Comparison of ENCODE assay signal across 34 mouse cellular contexts in the genomic region with DNA sequence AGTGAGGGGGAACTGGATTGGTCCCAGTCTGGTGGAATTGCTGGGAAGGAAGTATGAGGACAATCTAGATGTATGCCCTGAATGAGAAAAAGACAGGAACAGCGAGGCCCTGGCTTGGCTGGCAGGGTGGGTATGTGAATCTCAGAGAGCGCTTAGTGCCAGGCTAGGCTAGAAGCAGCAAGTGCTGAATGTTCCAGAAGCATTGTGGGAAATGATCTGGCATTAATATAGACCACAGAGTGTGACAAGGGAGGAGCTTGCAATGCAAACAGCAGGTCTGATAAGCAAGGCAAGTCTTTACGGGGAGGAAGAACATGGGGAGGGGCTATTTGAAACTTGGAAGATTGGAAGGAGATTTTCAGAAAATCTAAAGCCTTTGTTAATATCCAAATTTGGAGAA. TPM values are rescaled to one million over a fixed set of nuclear protein-coding genes. Genes with fewer than 3 reads are reported as not detected.
DNase-seq lines count a peak whose midpoint lies in the region; ATAC-seq and TF ChIP-seq lines count a peak whose summit lies in the region.
"Had no signal": no experiment of that assay in that cellular context is flagged by ENCODE, and none has a peak within 500 bp of the region (broad histone marks: within the 10 kb centered on the region; RNA-seq: fewer than 3 reads in every experiment).

No protein-coding gene starts in this region.

- no peak overlapping the region for H3K27ac ChIP-seq in heart, adult 2 months
- H3K27ac ChIP-seq: hindbrain, embryonic 13.5 days had no signal

- no peak for TF ChIP-seq CTCF in heart, adult 2 months (IDR thresholded peaks at IDR 0.05)
- no peak for TF ChIP-seq CTCF in lung, adult 2 months (IDR thresholded peaks at IDR 0.05; ENCODE audit: insufficient read depth, low read length)

- intact Hi-C loops in heart, adult 2 months (cut with DNase I): no loop called here

- H3K9me3 ChIP-seq in megakaryocyte, embryonic 14.5 days: no peaks in the 10 kb centered on the region
- H3K9me3 ChIP-seq: heart, embryonic 12.5 days; hindbrain, embryonic 13.5 days had no signal

- ATAC-seq in megakaryocyte, adult 5-6 weeks (ENCODE audit: poor library complexity, severe bottlenecking): no peak
- ATAC-seq in megakaryocyte-erythroid progenitor cell, adult 5-6 weeks (replicated peaks; ENCODE audit: low FRiP score, low TSS enrichment, poor library complexity, severe bottlenecking): peak; percentile 95
- ATAC-seq: forebrain, embryonic 14.5 days; midbrain, embryonic 16.5 days had no signal

- no peak overlapping the region for H3K9ac ChIP-seq in heart, adult 2 months (ENCODE audit: low read depth, low read length)
- H3K9ac ChIP-seq: heart, embryonic 12.5 days; hindbrain, embryonic 13.5 days had no signal

- 53% methylated on average over 3 of the region's 3 CpGs for WGBS in heart, adult 2 months
- WGBS in lung, adult 2 months: 68% methylated on average over 3 of the region's 3 CpGs

- H3K4me1 ChIP-seq in heart, adult 2 months (ENCODE audit: control insufficient read depth, insufficient read depth, low read length): peaks cover 1% of the 10 kb centered on the region; the same call in 1 of the 2 replicates
- H3K4me1 ChIP-seq in megakaryocyte, embryonic 14.5 days: peaks cover 52% of the 10 kb centered on the region
- H3K4me1 ChIP-seq in lung, adult 2 months (ENCODE audit: control insufficient read depth, insufficient read depth, low read length): no peaks in the 10 kb centered on the region; the same call in 1 of the 2 replicates
- H3K4me1 ChIP-seq: heart, embryonic 12.5 days; hindbrain, embryonic 13.5 days had no signal

- peaks cover 2% of the 10 kb centered on the region; the same call in 1 of the 2 replicates for H3K36me3 ChIP-seq in heart, adult 2 months (ENCODE audit: control insufficient read depth, insufficient read depth, low read length)
- peaks cover 72% of the 10 kb centered on the region for H3K36me3 ChIP-seq in megakaryocyte, embryonic 14.5 days (replicated peaks; ENCODE audit: low read length)

- TF ChIP-seq EP300 in heart, adult 2 months (IDR thresholded peaks at IDR 0.05; ENCODE audit: insufficient read depth, low read depth, low read length): no peak

- H3K4me3 ChIP-seq in heart, adult 2 months: no peak overlapping the region
- peak overlapping the region; percentile 28 for H3K4me3 ChIP-seq in megakaryocyte, embryonic 14.5 days (replicated peaks)
- no peak overlapping the region for H3K4me3 ChIP-seq in lung, adult 2 months (replicated peaks; ENCODE audit: extremely low read depth, low read depth, low read length)
- H3K4me3 ChIP-seq: heart, embryonic 12.5 days; hindbrain, embryonic 13.5 days had no signal

- no peak for TF ChIP-seq POLR2A in heart, adult 2 months (IDR thresholded peaks at IDR 0.05; ENCODE audit: insufficient read depth, low read depth, low read length)
- TF ChIP-seq POLR2A in lung, adult 2 months (IDR thresholded peaks at IDR 0.05; ENCODE audit: borderline replicate concordance, extremely low read depth, low read depth, low read length): no peak

- peak; percentile 22 for DNase-seq in heart, adult 8-10 months (ENCODE audit: low spot score)
- DNase-seq in heart, adult 2 months: no peak
- DNase-seq in lung, adult 2 months: no peak
- no peak for DNase-seq in kidney, postnatal 14 days
- DNase-seq: cerebellum, adult 8-10 months; cerebellum, postnatal 25 days; gastrocnemius, postnatal 14 days; heart, postnatal 14 days; kidney, adult 11 months; layer of hippocampus, postnatal 36 days; left cerebral cortex, postnatal 4 days; lung, postnatal 4 days; right cerebral cortex, postnatal 25 days; thymus, adult 2 months; thymus, postnatal 36 days had no signal

- H3K27me3 ChIP-seq in heart, adult 2 months (ENCODE audit: control insufficient read depth, insufficient read depth, low read length): no peaks in the 10 kb centered on the region
- H3K27me3 ChIP-seq in megakaryocyte, embryonic 14.5 days (replicated peaks): no peaks in the 10 kb centered on the region
- H3K27me3 ChIP-seq: heart, embryonic 12.5 days; hindbrain, embryonic 13.5 days had no signal

- H3K79me2 ChIP-seq in heart, adult 2 months (replicated peaks; ENCODE audit: control insufficient read depth, insufficient read depth, low read length): peaks cover 2% of the 10 kb centered on the region

RNA-seq across cellular contexts. Expression of gene Fam83c, which starts 47.4 kb away (rescaled TPM):
- total RNA-seq in heart, adult 8-10 months (2022): not detected
- total RNA-seq in heart, adult 2 months (2021): not detected
- not detected in 2 replicates for polyA plus RNA-seq in heart, adult 2 months (2012; rRNA removed)
- 0.03 and 0.55 TPM in 2 replicates for polyA plus RNA-seq in megakaryocyte, embryonic 14.5 days (2012; ENCODE audit: insufficient read depth, low replicate concordance)
- total RNA-seq in megakaryocyte, adult 5-6 weeks (2015): not detected in 2 replicates
- total RNA-seq in megakaryocyte, adult 5-6 weeks (2017): not detected in 2 replicates
- not detected in 2 replicates for total RNA-seq in megakaryocyte-erythroid progenitor cell, adult 5-6 weeks (2014; fragmentation: Nextera tagmentation)
- not detected in 2 replicates for total RNA-seq in megakaryocyte-erythroid progenitor cell, adult 5-6 weeks (2017)
- polyA plus RNA-seq in lung, adult 2 months (2012; rRNA removed): 0.03 and 2.1 TPM in 2 replicates
- total RNA-seq: adrenal gland, adult 18-20 months; adrenal gland, postnatal 4 days; gastrocnemius, postnatal 14 days; granulocyte monocyte progenitor cell, adult 5-6 weeks; heart, postnatal 14 days; layer of hippocampus, postnatal 36 days; left cerebral cortex, postnatal 4 days; neutrophil, adult 5-6 weeks had no signal

RNA-seq across cellular contexts. Expression of gene Uqcc1, which starts 48.0 kb away (rescaled TPM):
- 100 to 1,000 TPM; 275 to 349 (median 295) TPM for total RNA-seq in heart, adult 8-10 months (2022)
- total RNA-seq in heart, adult 2 months (2021): 100 to 1,000 TPM; 268 to 270 TPM
- 144 and 246 TPM in 2 replicates for polyA plus RNA-seq in heart, adult 2 months (2012; rRNA removed)
- 2.6 and 2.8 TPM in 2 replicates for polyA plus RNA-seq in megakaryocyte, embryonic 14.5 days (2012; ENCODE audit: insufficient read depth, low replicate concordance)
- total RNA-seq in megakaryocyte, adult 5-6 weeks (2015): 17.4 and 28.7 TPM in 2 replicates
- 38.4 and 49.2 TPM in 2 replicates for total RNA-seq in megakaryocyte, adult 5-6 weeks (2017)
- 33.6 and 42.4 TPM in 2 replicates for total RNA-seq in megakaryocyte-erythroid progenitor cell, adult 5-6 weeks (2014; fragmentation: Nextera tagmentation)
- total RNA-seq in megakaryocyte-erythroid progenitor cell, adult 5-6 weeks (2017): 63.6 and 72.4 TPM in 2 replicates
- polyA plus RNA-seq in lung, adult 2 months (2012; rRNA removed): 13.5 and 24.0 TPM in 2 replicates

RNA-seq across cellular contexts. Expression of gene Eif6, which starts 55.4 kb away (rescaled TPM):
- 10 to 100 TPM; 44.2 to 65.1 (median 54.3) TPM for total RNA-seq in heart, adult 8-10 months (2022)
- total RNA-seq in heart, adult 2 months (2021): 10 to 100 TPM; 51.2 to 52.3 TPM
- 40.1 and 51.4 TPM in 2 replicates for polyA plus RNA-seq in heart, adult 2 months (2012; rRNA removed)
- polyA plus RNA-seq in megakaryocyte, embryonic 14.5 days (2012; ENCODE audit: insufficient read depth, low replicate concordance): 266 and 882 TPM in 2 replicates
- total RNA-seq in megakaryocyte, adult 5-6 weeks (2015): 154 and 164 TPM in 2 replicates
- total RNA-seq in megakaryocyte, adult 5-6 weeks (2017): 31.6 and 60.8 TPM in 2 replicates
- 234 and 280 TPM in 2 replicates for total RNA-seq in megakaryocyte-erythroid progenitor cell, adult 5-6 weeks (2014; fragmentation: Nextera tagmentation)
- 50.6 and 110 TPM in 2 replicates for total RNA-seq in megakaryocyte-erythroid progenitor cell, adult 5-6 weeks (2017)
- 85.1 and 112 TPM in 2 replicates for polyA plus RNA-seq in lung, adult 2 months (2012; rRNA removed)

RNA-seq across cellular contexts. Expression of gene Gm15557, which starts 58.4 kb away (rescaled TPM):
- not detected for total RNA-seq in heart, adult 8-10 months (2022)
- not detected for total RNA-seq in heart, adult 2 months (2021)
- not detected in 2 replicates for polyA plus RNA-seq in heart, adult 2 months (2012; rRNA removed)
- polyA plus RNA-seq in megakaryocyte, embryonic 14.5 days (2012; ENCODE audit: insufficient read depth, low replicate concordance): not detected in 2 replicates
- total RNA-seq in megakaryocyte, adult 5-6 weeks (2015): not detected in 2 replicates
- not detected in 2 replicates for total RNA-seq in megakaryocyte, adult 5-6 weeks (2017)
- total RNA-seq in megakaryocyte-erythroid progenitor cell, adult 5-6 weeks (2014; fragmentation: Nextera tagmentation): not detected in 2 replicates
- total RNA-seq in megakaryocyte-erythroid progenitor cell, adult 5-6 weeks (2017): not detected in 2 replicates
- polyA plus RNA-seq in lung, adult 2 months (2012; rRNA removed): not detected in 2 replicates
- total RNA-seq: adrenal gland, adult 18-20 months; adrenal gland, postnatal 4 days; gastrocnemius, postnatal 14 days; granulocyte monocyte progenitor cell, adult 5-6 weeks; heart, postnatal 14 days; layer of hippocampus, postnatal 36 days; left cerebral cortex, postnatal 4 days; neutrophil, adult 5-6 weeks had no signal
- polyA plus RNA-seq: embryonic facial prominence, embryonic 11.5 days; forebrain, embryonic 14.5 days; heart, embryonic 12.5 days; kidney, embryonic 16.5 days; large intestine, adult 2 months; liver, embryonic 11.5 days; liver, embryonic 16.5 days; lung, embryonic 16.5 days; midbrain, embryonic 11.5 days; midbrain, embryonic 16.5 days; neural tube, embryonic 11.5 days; thymus, adult 2 months had no signal
